Mouse (Mus musculus) liver, embryonic 14.5 days (tissue): ENCODE data around the gene Slx1b.

Experiments
- CTCF ChIP-seq: IDR thresholded peaks from 2 replicates; pipeline ENCODE4 v1.5.1; 2016; ENCODE audit warnings: antibody characterized with exemption, low read depth, control low read depth
- EP300 ChIP-seq: IDR thresholded peaks from 2 replicates; pipeline ENCODE4 v1.6.1; 2016; ENCODE audit warnings: antibody characterized with exemption, low read depth

GRCm38 (mm10) chr7:126702861-126703756 lies 7.5 kb upstream of the Slx1b start:
- no peak for TF ChIP-seq EP300
- TF ChIP-seq CTCF, result no peak
